Mouse (Mus musculus) ES-Bruce4 (cell line): ENCODE measurements around the gene Mfap4.

ENCODE experiments used
- CTCF ChIP-seq: IDR thresholded peaks from one replicate; pipeline ENCODE4 v1.8.1; 2011; ENCODE audit warnings: low read depth, low read length
- POLR2A ChIP-seq: IDR thresholded peaks from one replicate; pipeline ENCODE4 v1.8.1; 2011; ENCODE audit warnings: low read length; ENCODE audit not compliant: insufficient read depth

GRCm38 (mm10) chr11:61439170-61439569 lies 46.1 kb upstream of the Mfap4 start:
- TF ChIP-seq POLR2A, result no peak
- no peak for TF ChIP-seq CTCF
